Mouse (Mus musculus) neural tube, embryonic 13.5 days (tissue): ENCODE results near the gene Ccdc3. TPM values are rescaled to one million over a fixed set of nuclear protein-coding genes. Genes with fewer than 3 reads are reported as not detected.
"Not testable (repeated sequence)": the region's sequence is repeated elsewhere in the genome, so short reads cannot be mapped to it uniquely, and the experiment has no call there.

Experiments used
- ATAC-seq: fragments of 200-750 bp; cut with Nextera tagmentation; 2 replicates; pipeline ENCODE4 v1.8.0; 2017; ENCODE audit warnings: low read depth, mild to moderate bottlenecking, moderate TSS enrichment, moderate library complexity
- H3K27ac ChIP-seq: fragments of 300-500 bp; sonication (generic); replicated peaks from 2 replicates; pipeline ENCODE4 v1.5.1; 2015; ENCODE audit warnings: moderate library complexity, mild to moderate bottlenecking, inconsistent platforms
- H3K27me3 ChIP-seq: fragments of 300-500 bp; sonication (generic); 2 replicates; pipeline ENCODE4 v1.6.1; 2015; ENCODE audit warnings: mild to moderate bottlenecking, inconsistent platforms
- H3K36me3 ChIP-seq: fragments of 300-500 bp; sonication (generic); 2 replicates; pipeline ENCODE4 v1.6.1; 2015; ENCODE audit warnings: mild to moderate bottlenecking, inconsistent platforms
- H3K4me1 ChIP-seq: fragments of 300-500 bp; sonication (generic); replicated peaks from 2 replicates; pipeline ENCODE4 v1.6.1; 2015; ENCODE audit warnings: inconsistent platforms
- H3K4me2 ChIP-seq: fragments of 300-500 bp; sonication (generic); 2 replicates; pipeline ENCODE4 v1.6.1; 2015; ENCODE audit warnings: inconsistent platforms, mild to moderate bottlenecking, moderate library complexity
- H3K4me3 ChIP-seq: fragments of 300-500 bp; sonication (generic); 2 replicates; pipeline ENCODE4 v1.5.1; 2015; ENCODE audit warnings: mild to moderate bottlenecking, inconsistent platforms
- H3K9ac ChIP-seq: fragments of 300-500 bp; sonication (generic); 2 replicates; pipeline ENCODE4 v1.6.1; 2015; ENCODE audit warnings: moderate library complexity, mild to moderate bottlenecking, inconsistent platforms
- H3K9me3 ChIP-seq: fragments of 300-500 bp; sonication (generic); 2 replicates; pipeline ENCODE4 v1.6.1; 2016; ENCODE audit warnings: inconsistent platforms
- WGBS: fragments of 180-500 bp; shearing (Covaris S2); methylation state at CpG from one replicate; pipeline ENCODE4 v1.1.7; 2015; 5-methylcytosine and 5-hydroxymethylcytosine counted together
- polyA plus RNA-seq: library from polyadenylated mRNA; unstranded; fragments of >200 nt; fragmentation: Nextera tagmentation; extraction: Ambion mirVana; gene quantifications from 2 replicates; pipeline ENCODE4 v1.2.1, GENCODE M21; 2015

The Ccdc3 gene
- polyA plus RNA-seq, 1 experiment from 2014 or later: 11.7 TPM

- Histone ChIP-seq H3K4me3 (no peak overlapping the region), H3K4me2 (no peak overlapping the region), H3K4me1 (no peaks in the 10 kb centered on the region), H3K9me3 (no peaks in the 10 kb centered on the region; the same call in 1 of the 2 replicates), H3K27me3 (no peaks in the 10 kb centered on the region), H3K9ac (no peak overlapping the region), H3K36me3 (no peaks in the 10 kb centered on the region), H3K27ac (no peak overlapping the region)
- 84% methylated on average over 2 of the region's 2 CpGs for WGBS
- no peak for ATAC-seq
These were observed 85.0 kb downstream of the Ccdc3 start for GRCm38 (mm10) chr2:5222571-5222970.

GRCm38 (mm10) chr2:5236846-5237482 lies 99.4 kb downstream of the Ccdc3 start:
- Histone ChIP-seq H3K4me3 (no peak overlapping the region), H3K27me3 (no peaks in the 10 kb centered on the region), H3K4me1 (peaks cover 15% of the 10 kb centered on the region; the same call in 1 of the 2 replicates), H3K27ac (no peak overlapping the region), H3K4me2 (no peak overlapping the region), H3K9me3 (no peaks in the 10 kb centered on the region), H3K36me3 (no peaks in the 10 kb centered on the region), H3K9ac (no peak overlapping the region)
- whole genome bisulfite sequencing: 70% methylated on average over 3 of the region's 3 CpGs
- no peak for ATAC-seq

GRCm38 (mm10) chr2:5237870-5238269 lies 100.3 kb downstream of the Ccdc3 start:
- no peaks in the 10 kb centered on the region for H3K9me3 ChIP-seq
- H3K4me1 ChIP-seq: peaks cover 18% of the 10 kb centered on the region; the same call in 1 of the 2 replicates
- no peak overlapping the region for H3K9ac ChIP-seq
- H3K27me3 ChIP-seq: no peaks in the 10 kb centered on the region
- no peak overlapping the region for H3K4me2 ChIP-seq
- ATAC-seq: no peak
- H3K4me3 ChIP-seq: no peak overlapping the region
- H3K36me3 ChIP-seq: no peaks in the 10 kb centered on the region
- no peak overlapping the region for H3K27ac ChIP-seq
- 86% methylated on average over 5 of the region's 5 CpGs for whole genome bisulfite sequencing

- no peak overlapping the region for H3K4me2 ChIP-seq
- no peaks in the 10 kb centered on the region for H3K27me3 ChIP-seq
- H3K27ac ChIP-seq: no peak overlapping the region
- H3K4me3 ChIP-seq: no peak overlapping the region
- peaks cover 18% of the 10 kb centered on the region; the same call in 1 of the 2 replicates for H3K4me1 ChIP-seq
- no peak overlapping the region for H3K9ac ChIP-seq
- WGBS: 72% methylated on average over 4 of the region's 4 CpGs
- H3K9me3 ChIP-seq: no peaks in the 10 kb centered on the region
- no peaks in the 10 kb centered on the region for H3K36me3 ChIP-seq
- ATAC-seq: no peak
These were observed 101.9 kb downstream of the Ccdc3 start for GRCm38 (mm10) chr2:5239492-5239891.

GRCm38 (mm10) chr2:5241469-5241897 lies 103.9 kb downstream of the Ccdc3 start:
- ATAC-seq: peak; percentile 67
- peaks cover 18% of the 10 kb centered on the region; the same call in 1 of the 2 replicates for H3K4me1 ChIP-seq
- no peak overlapping the region for H3K27ac ChIP-seq
- WGBS: 37% methylated on average over 6 of the region's 6 CpGs
- H3K4me3 ChIP-seq: no peak overlapping the region
- H3K9ac ChIP-seq: no peak overlapping the region
- no peaks in the 10 kb centered on the region for H3K9me3 ChIP-seq
- H3K36me3 ChIP-seq: no peaks in the 10 kb centered on the region
- no peaks in the 10 kb centered on the region for H3K27me3 ChIP-seq
- no peak overlapping the region for H3K4me2 ChIP-seq

- 91% methylated on average over 6 of the region's 6 CpGs for WGBS
- not testable (repeated sequence) for H3K4me2 ChIP-seq, H3K9me3 ChIP-seq, ATAC-seq, H3K4me3 ChIP-seq, H3K27ac ChIP-seq, H3K9ac ChIP-seq, H3K27me3 ChIP-seq, H3K36me3 ChIP-seq, H3K4me1 ChIP-seq
These were observed 111.6 kb downstream of the Ccdc3 start for GRCm38 (mm10) chr2:5249199-5249598.

GRCm38 (mm10) chr2:5249969-5250368 lies 112.4 kb downstream of the Ccdc3 start:
- no peak overlapping the region for H3K4me3 ChIP-seq
- no peaks in the 10 kb centered on the region for H3K27me3 ChIP-seq
- H3K36me3 ChIP-seq: no peaks in the 10 kb centered on the region
- no peak overlapping the region for H3K9ac ChIP-seq
- H3K4me2 ChIP-seq: no peak overlapping the region
- ATAC-seq: no peak
- 79% methylated on average over 12 of the region's 12 CpGs for WGBS
- no peaks in the 10 kb centered on the region for H3K9me3 ChIP-seq
- no peaks in the 10 kb centered on the region for H3K4me1 ChIP-seq
- H3K27ac ChIP-seq: no peak overlapping the region

GRCm38 (mm10) chr2:5258250-5258649 lies 120.7 kb downstream of the Ccdc3 start:
- 59% methylated on average over 3 of the region's 3 CpGs for WGBS
- ATAC-seq: no peak
- Histone ChIP-seq H3K27ac (no peak overlapping the region), H3K9me3 (no peaks in the 10 kb centered on the region), H3K4me1 (no peaks in the 10 kb centered on the region), H3K36me3 (no peaks in the 10 kb centered on the region), H3K9ac (no peak overlapping the region), H3K4me3 (no peak overlapping the region), H3K27me3 (no peaks in the 10 kb centered on the region), H3K4me2 (no peak overlapping the region)

GRCm38 (mm10) chr2:5262279-5262678 lies 124.7 kb downstream of the Ccdc3 start:
- Histone ChIP-seq H3K4me1 (no peaks in the 10 kb centered on the region), H3K36me3 (no peaks in the 10 kb centered on the region), H3K9ac (no peak overlapping the region), H3K9me3 (no peaks in the 10 kb centered on the region), H3K4me3 (no peak overlapping the region), H3K27me3 (no peaks in the 10 kb centered on the region), H3K4me2 (no peak overlapping the region), H3K27ac (no peak overlapping the region)
- WGBS: 67% methylated on average over 2 of the region's 2 CpGs
- no peak for ATAC-seq

- no peaks in the 10 kb centered on the region for H3K36me3 ChIP-seq
- H3K27me3 ChIP-seq: no peaks in the 10 kb centered on the region
- no peak overlapping the region for H3K4me3 ChIP-seq
- 76% methylated on average over 2 of the region's 2 CpGs for WGBS
- H3K9ac ChIP-seq: no peak overlapping the region
- no peak for ATAC-seq
- H3K4me2 ChIP-seq: no peak overlapping the region
- no peak overlapping the region for H3K27ac ChIP-seq
- no peaks in the 10 kb centered on the region for H3K4me1 ChIP-seq
- H3K9me3 ChIP-seq: no peaks in the 10 kb centered on the region
These were observed 130.4 kb downstream of the Ccdc3 start for GRCm38 (mm10) chr2:5267980-5268379.

Other genes with a start within 250 kb of the Ccdc3 start
- gene Phyh, start 218.8 kb upstream of the Ccdc3 start, polyA plus RNA-seq: 61.3 and 62.8 TPM in 2 replicates
- not detected in 2 replicates for gene Ucma, start 161.7 kb upstream of the Ccdc3 start, polyA plus RNA-seq
- gene Mcm10, start 125.0 kb upstream of the Ccdc3 start, polyA plus RNA-seq: 3.9 and 4.8 TPM in 2 replicates
- 7.7 and 11.4 TPM in 2 replicates for gene Optn, start 73.7 kb upstream of the Ccdc3 start, polyA plus RNA-seq